Mouse (Mus musculus) fat pad, adult 2 months (tissue): ENCODE results near the gene Rps26.
A peak's percentile ranks its signal among the peaks of the same experiment; 100 is the strongest.

ENCODE experiments used
- DNase-seq: peaks from one replicate; pipeline ENCODE4 v3.0.0-alpha.2; 2011; ENCODE audit warnings: low read depth, low spot score; ENCODE audit errors: extremely low read depth

Rps26 gene

GRCm38 (mm10) chr10:128626311-128627310 is at the start of gene Rps26:
Gene Rps26, minus strand, starts transcription at chr10:128626747.
- peak; percentile 99 for DNase-seq

- no peak for DNase-seq
Observed at GRCm38 (mm10) chr10:128674469-128675008, 48.0 kb upstream of the Rps26 start.

GRCm38 (mm10) chr10:128673763-128674468 is 47.4 kb upstream of the Rps26 start, which contains the start of gene Suox:
Gene Suox, minus strand, starts transcription at chr10:128674073.
- no peak for DNase-seq

- no peak for DNase-seq
Observed at GRCm38 (mm10) chr10:128671148-128671547, 44.6 kb upstream of the Rps26 start.

GRCm38 (mm10) chr10:128668790-128669672 is 42.5 kb upstream of the Rps26 start:
- no peak for DNase-seq

GRCm38 (mm10) chr10:128665806-128666205 is 39.3 kb upstream of the Rps26 start:
- no peak for DNase-seq

GRCm38 (mm10) chr10:128665307-128665706 is 38.8 kb upstream of the Rps26 start:
- DNase-seq, result no peak

GRCm38 (mm10) chr10:128664808-128665207 is 38.3 kb upstream of the Rps26 start:
- no peak for DNase-seq

GRCm38 (mm10) chr10:128663441-128664220 is 37.1 kb upstream of the Rps26 start:
- no peak for DNase-seq

GRCm38 (mm10) chr10:128662465-128662864 is 35.9 kb upstream of the Rps26 start:
- DNase-seq, result no peak

- DNase-seq, result no peak
Observed at GRCm38 (mm10) chr10:128659490-128659889, 32.9 kb upstream of the Rps26 start.

GRCm38 (mm10) chr10:128657844-128658243 is 31.3 kb upstream of the Rps26 start:
- DNase-seq, result no peak

GRCm38 (mm10) chr10:128656731-128657130 is 30.2 kb upstream of the Rps26 start:
- DNase-seq, result no peak

- DNase-seq, result no peak
Observed at GRCm38 (mm10) chr10:128655254-128655653, 28.7 kb upstream of the Rps26 start.

GRCm38 (mm10) chr10:128653866-128654265 is 27.3 kb upstream of the Rps26 start:
- no peak for DNase-seq

GRCm38 (mm10) chr10:128646139-128647089 is 19.9 kb upstream of the Rps26 start:
- no peak for DNase-seq

GRCm38 (mm10) chr10:128645111-128646011 is 18.8 kb upstream of the Rps26 start, which contains the start of gene Ikzf4:
Gene Ikzf4, minus strand, starts transcription at chr10:128645991.
- no peak for DNase-seq
